Mouse (Mus musculus) fibroblast of lung, adult 2 months (primary cell): ENCODE measurements around the gene Fhit.
"Not testable (repeated sequence)": the region's sequence is repeated elsewhere in the genome, so short reads cannot be mapped to it uniquely, and the experiment has no call there.

Experiments used
- DNase-seq: peaks from one replicate; pipeline ENCODE4 v3.0.0-alpha.2; 2011; ENCODE audit warnings: low read depth

Gene Fhit

DNA sequence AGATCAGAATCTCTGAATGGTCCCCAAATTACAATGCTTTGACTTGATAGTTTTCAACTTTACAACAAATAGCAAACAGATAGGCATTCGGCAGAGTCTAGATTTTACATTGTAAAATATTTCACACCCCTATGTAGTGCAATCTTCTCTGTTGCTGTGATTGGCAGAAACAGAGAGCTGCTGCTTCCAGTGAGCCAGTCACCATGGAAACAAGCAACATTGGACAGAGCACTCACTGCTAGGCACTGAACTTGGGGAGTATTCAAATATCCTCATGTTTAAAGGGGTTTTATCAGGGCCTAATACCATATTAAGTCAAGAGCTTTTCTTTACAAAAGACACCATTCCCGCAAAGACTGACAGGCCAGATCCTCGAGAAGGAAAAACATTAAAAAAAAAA, 1187.4 kb downstream of the Fhit start:
- DNase-seq: no peak

DNA sequence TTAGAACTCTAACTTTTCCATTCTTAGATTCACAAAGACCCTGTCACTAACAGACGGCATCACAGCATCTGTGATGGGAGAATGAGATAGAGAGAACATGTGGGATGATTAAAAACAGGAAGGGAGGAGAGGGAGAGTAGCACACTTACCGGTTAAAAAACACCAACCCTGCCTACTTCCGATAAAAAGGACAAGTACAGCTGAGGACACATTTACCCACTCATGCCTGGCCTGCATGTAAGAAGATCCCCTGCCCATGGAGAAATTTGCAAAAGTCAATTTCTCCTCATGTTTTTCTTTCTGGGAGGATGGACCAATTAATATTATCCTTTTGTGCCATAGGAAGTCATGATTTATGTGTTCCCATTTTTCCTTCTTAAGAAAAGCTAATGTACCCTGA, 1198.0 kb downstream of the Fhit start:
- DNase-seq: no peak

DNA sequence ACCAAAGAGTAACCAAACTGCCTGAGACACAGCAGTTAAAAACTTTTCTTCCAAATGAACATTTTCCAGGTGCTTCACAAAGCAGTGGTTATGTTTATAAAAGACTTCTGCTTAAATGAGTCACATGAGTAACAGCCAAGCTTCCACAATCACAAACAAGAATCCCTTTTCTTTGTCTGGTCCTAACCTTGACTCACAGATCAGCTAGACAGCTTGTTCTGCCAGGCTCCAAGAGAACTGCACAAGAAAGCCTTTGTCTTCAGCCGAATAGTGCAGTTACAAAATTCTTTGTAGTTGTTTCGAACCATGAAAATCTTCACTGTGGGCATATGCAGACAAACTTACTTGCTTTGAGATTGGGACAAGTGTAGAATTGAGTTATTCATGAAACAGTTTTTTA, 1201.4 kb downstream of the Fhit start:
- peak; percentile 85 for DNase-seq

DNA sequence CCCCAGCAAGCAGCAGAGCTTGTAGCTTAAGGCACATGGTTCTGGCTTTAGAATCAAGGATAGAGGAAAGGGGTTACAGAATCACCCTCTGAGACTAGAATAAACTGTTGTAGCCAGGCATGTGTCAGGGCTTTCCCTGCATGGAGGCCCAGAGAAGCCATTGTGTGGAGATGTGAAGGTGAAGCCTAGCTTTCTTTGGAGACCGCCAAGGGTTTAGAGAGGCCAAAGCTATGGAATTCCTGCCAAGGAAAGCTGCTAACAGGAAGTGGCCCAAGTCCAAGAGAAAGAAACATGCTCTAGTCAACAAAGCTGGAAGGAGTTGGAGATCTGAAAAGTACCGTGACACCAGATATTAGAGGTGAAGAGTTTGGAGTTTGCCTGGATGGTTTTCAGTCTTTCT, 1262.3 kb downstream of the Fhit start:
- no peak for DNase-seq

DNA sequence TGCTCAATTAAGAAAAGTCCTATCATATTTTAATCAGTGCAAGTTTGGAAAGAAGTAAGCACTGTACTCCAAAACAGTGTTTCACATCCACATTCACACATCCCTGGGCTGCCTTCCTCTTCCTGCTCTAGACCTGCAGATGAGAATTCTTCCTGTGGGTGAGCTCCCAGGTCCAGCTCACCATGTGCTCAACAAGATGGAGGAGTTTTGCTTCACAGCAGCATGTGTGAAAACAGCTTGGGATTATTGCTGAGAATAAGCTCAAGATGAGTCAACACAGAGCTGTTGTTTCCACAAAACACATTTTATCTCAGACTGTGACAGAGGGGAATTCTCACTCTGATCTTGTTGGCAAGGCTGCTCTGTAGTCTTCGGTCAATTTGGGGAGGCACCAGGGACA, 1265.3 kb downstream of the Fhit start:
- no peak for DNase-seq

DNA sequence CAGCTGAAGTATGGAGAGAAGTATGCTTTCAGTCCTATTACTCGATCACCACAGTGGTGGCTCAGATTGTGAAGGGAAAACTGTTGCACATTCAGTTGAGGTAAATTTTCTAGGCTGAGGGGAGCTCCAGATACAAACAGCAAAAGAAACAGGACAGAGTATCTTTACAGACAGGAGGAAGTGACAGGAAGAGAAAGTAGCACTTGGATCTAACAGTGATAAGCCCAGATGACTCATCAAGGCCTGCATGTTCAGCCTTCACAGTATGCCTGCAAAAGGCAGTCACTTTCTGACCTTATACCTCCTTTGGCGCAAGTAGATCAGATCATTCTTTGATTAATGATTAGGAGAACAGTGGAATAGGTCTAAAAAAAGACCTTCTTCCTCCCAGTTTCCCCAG, 1309.8 kb downstream of the Fhit start:
- no peak for DNase-seq

DNA sequence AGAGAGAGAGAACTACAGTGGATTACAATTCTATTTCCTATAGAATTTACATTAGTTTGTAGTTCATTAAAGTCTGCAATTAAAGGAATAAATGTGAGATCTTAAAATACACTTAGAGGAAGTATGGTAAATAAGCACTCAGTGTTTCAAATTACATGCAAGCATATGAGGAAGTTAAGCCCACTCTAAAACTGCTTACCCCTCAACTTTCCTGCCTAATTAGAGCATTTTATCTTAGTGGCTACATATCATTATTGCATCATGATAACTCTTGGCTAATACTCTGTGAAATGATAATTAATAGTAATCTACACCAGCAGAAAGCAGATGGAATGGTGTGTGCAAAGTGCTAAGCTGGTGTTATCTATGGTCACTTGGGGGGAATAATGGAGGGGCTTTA, 1329.5 kb downstream of the Fhit start:
- no peak for DNase-seq

DNA sequence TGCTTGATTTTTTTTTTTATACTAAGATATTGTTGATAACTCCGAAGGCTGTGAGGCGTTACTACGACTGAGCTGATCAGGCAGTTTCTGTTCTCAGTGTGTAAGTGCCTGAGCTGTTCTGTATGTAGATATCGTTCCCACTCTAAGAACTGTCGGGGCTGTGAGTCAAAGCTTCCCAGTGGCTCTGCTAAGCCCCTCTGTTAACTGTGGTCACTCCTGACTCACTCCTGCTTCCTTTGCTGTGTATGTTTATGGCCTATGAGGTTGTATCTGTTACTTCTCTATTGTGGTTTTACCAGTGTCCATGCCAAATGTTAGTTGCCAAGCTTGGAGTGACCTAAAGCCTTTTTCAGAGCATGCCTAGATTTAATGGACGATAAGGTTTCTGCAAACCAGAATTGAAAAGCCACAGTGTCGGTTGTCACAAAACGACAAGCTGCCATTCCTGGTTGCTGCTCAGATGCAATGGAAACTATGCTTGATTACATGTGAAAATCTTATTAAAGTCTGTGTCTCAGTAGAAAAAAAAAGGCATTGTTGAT, 1333.1 kb downstream of the Fhit start:
- not testable (repeated sequence) for DNase-seq

DNA sequence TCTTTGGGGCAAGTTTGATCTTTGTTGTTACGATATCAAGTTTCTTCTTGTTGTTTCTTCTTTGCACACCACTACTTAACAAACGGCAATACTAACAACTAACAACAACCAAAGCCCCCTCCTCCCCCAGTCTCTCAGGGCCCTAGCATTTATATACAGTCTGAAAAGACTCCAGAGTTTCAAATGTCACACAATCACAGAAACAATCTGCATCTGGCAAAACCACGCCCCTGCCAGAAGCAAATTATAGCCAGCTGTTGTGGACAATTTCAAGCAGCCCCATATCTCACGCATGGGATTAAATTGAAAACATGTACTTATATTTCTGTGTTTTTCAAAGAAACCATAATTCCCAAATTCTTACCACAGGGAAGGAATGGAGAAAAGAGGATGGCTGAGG, 1345.9 kb downstream of the Fhit start:
- DNase-seq: no peak

DNA sequence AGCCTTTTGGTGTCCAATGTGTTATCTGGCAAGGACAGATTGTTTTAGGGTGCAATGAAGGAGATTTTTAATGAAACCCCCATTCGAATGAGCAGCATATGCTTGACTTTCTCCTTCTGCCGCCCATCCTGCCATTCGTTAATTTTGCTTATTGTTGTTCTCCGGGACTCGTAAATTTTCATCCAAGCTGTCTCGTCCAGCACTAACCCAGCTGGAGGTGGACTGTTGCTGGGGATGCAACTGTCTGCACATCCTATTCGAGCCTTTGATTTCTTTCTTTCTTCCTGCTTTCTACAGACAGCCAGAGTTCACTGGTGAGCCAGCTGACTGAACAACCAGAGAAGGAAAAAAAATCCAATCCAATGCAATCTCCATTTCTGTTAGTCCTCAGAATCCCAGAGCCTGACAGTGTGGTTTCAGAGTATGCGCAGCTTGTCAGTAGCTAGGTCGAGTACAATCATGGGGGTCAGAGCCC, 1350.0 kb downstream of the Fhit start:
- no peak for DNase-seq

DNA sequence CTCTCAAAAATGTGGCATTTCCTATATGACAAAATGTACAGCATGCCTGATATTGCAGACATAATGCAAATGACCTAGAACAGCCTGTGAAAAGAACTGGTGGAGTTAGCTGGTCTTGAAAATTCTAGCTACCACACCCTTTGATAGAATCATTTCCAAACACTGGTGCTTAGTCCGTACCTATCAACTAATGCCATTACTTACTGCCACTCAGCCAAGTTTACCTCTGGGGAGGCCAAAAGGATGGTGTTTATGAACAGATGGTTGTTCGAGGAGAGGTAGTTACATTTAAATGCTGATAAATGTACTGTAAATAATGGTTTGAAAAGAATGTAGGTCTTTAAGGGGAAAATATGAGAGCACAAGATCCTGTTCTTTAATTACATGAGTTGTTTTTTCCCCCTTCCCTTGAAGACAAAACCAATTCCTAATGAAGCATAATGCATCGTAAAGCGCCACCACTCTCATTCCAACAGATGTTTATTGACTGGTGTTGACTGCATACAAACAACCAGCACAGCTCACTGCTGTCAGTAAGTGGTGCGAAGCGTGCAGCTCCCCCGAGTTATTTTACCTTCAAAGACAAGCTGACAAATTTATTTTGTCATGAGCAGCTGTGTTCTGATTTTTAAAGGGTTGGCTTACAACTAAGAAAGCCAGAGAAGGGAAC, 1350.5 kb downstream of the Fhit start:
- DNase-seq: no peak

DNA sequence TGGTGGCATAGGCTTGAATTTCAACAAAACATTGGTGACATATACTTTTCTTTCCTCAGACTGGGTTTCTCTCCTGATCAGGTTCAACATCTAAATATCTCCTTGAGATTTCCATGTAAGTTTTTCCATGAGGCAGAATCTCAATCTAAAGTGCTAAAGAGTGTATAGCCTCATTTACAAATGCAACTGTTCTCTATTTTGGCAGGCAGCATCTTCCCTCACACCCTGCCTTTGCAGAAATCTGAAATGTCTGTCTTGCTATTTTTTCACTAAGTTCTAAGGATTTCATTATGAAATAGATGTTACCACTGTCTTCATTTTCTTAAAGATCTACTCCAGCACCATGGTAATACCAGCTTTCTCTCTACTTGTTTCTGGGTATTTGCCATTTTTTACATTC, 1368.4 kb downstream of the Fhit start:
- DNase-seq: no peak

DNA sequence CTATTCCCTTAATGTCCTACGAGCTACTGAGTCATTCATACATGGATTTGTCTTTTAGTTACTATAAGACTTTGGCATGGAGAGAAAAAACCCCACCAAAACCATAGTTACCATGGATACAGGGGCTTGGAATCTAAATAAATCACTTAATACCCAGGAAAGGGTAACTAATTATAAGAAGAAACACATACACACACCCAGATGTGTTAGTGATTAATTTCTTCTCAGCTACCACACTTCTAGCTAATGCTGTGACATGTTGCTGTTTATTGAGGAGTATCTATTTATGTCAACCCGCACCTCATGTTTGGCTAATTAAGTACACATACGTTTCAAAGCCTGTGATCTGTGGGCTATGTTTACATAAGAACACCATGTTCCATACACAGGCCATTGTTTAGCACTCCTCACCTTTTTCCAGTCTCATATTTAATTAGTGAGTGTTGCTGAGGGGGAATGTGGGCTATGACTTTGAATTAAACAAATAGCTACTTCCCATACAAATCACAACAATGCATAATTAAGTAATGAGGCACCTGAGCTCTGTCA, 1373.4 kb downstream of the Fhit start:
- no peak for DNase-seq

DNA sequence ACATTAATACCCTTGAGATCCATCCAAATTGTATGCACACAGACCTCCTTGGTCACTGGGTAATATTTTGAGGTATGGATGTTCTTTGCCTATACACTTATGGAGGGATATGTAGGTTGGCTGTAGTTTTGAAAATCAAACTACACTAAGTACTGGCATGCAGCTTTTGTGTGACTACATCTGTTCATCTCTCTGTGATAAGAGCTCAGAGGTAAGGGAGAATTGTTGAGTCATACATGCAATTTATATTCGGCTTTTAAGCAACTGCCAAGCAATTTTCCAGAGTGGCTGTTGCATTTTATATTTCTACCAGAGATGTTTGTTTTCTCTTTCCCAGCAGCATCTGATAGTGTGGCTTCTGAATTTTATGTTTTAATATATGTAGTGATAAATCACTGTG, 1374.4 kb downstream of the Fhit start:
- DNase-seq: no peak

DNA sequence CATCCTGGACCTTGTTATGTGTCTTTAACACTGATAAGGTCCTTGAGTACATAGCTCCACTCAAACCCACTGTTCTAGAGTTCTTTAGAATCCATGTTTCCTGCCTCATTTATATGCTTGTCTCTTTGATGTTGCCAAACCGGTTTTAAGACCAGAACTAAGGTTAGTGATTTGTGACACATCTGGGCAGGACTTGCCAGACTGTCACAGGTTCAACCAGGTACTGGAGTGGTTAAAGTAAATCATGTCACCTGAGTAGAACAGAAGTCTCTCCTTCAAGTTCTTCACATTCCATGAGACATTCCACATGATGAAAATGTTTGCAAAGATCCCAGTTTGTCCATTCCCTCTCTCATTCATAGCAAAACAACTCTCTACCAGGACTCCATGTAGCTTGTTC, 1376.0 kb downstream of the Fhit start:
- no peak for DNase-seq

DNA sequence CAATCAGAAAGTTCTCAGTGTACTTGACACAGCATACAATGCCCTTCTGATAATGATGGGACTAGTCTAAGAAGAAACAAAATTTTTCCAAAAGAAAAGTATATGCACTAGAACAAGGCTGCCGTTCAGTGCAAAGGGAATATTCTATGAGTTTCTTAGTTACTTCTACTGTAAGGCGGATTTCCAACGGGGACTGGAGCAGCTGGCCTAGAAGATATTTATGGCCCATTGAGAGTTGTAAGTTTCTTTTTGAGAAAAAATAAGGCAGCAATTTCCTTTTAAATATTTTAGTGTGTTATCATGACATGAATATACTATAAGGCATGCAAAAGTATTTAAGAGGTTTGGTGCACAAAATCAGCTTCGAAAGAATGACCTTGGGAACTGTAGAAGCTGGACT, 1410.5 kb downstream of the Fhit start:
- DNase-seq: no peak

DNA sequence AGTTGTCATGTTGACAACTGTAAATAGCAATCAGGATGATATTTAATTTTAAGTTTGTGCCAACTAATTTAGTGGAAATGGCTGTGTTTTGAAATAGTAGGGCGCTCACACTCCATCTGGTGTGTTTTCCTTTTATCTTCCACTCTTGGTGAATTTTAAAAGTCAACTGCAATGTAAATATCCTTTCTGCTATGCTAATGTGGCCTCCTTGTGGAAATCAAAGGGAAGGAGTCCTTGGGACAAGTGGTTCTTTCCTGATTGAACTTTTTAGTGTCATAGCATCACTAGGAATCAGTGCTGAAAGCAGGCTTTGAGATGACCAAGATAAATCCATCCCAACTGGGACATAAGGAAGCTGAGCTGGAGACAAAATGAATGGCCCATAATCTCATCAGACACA, 1413.1 kb downstream of the Fhit start:
- DNase-seq: no peak

DNA sequence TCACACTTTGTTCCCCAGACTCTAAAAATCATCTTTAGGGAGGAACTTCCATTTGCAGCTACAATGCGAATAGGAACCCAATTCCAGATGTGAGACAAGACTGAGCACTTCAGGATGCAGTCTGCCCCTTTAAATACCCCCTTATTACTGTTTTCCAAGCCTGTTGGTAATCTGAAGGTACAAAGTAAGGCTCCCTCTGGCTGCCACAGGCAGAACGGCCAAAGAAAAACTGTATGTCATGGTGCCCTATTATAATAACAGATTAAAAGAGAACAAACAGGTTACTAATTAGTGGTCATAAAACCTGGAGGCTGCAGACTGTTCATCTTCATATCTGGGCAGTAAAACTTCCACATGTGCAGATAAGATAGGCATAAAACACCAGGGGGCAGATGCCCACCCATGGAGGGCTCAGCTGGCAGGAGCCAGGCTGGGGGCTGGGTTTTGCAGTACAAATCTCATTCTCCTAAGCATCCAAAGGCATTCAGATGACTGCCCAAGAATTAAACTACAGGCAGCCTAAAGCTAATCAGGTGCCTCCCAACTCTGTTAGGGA, 1439.8 kb downstream of the Fhit start:
- DNase-seq: no peak

DNA sequence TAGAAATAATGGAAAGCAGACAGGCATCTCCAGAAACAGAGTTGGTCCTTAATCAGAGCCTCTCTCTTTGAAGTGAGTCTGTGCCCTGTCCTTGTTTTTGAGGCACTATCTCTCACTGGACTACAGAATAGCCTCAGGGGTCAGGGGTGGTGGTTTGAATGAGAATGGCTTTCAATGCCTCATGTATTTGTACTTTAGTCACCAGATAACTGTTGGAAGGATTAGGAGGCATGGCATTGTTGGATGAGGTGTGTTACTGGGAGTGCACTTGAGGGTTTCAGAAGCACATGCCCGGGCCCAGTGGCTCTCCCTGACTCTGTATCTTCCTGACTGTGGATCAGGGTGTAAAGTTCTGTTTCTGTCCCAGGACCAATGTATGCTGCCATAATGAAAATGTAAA, 1463.2 kb downstream of the Fhit start:
- no peak for DNase-seq

DNA sequence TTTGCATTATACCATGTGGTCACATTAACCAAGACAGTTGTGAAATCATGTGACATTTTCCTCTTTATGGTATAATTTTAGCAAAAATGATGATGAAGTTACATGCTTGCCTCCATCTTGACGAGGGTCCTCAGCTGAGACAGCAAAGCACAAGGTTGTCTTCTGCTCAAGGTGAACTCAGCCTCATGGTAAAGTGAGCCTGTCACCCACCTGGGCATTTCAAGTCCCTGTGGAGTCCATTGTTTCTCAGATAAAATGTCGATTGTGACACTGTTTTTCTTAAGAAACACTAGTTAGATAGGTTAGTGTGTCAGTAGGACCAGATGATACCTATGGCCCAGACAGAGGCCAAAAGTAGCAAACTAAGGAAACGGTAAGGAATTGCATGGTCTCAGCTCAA, 1464.7 kb downstream of the Fhit start:
- no peak for DNase-seq

DNA sequence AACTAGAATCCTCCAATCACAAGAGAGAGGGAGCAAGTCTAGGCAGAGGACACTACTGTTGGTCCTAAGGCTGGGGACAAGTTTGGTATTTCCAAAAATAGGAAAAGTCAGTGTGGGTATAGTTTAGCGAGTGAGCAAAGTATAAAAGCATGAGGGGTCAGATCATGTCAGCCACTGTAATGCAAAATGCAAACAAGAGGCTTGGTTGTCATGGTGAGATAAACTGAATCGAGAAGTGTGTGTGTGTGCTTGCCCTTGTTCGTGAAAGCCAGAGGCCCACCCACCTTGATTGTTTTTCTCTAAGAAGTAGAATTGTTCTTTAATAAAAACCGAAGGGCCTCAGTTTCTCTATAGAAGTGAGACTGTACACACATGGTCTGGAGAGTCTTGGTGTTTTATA, 1465.8 kb downstream of the Fhit start:
- no peak for DNase-seq

DNA sequence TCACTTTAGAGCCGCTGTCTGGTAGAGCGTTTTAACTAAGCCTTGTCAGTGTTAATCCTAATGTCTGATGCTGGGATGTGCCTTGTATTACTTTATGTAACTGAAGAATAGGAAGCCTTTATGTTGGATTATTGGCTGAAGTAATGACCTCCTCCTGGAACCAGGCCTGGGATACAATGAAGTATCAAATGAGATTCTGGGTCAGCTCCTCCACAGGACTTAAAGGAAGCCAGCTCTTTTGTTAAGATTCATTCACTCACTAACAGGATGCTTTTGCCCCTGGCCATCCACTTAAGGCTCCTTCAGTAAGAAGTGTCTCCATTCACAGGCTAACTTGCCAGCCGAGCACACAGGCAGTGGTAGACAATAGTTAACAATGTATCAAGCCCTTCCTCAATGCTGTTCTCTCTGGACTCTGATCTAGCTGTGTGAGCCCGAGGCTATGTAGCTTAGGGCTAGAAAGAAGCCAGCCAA, 1466.6 kb downstream of the Fhit start:
- DNase-seq: no peak

DNA sequence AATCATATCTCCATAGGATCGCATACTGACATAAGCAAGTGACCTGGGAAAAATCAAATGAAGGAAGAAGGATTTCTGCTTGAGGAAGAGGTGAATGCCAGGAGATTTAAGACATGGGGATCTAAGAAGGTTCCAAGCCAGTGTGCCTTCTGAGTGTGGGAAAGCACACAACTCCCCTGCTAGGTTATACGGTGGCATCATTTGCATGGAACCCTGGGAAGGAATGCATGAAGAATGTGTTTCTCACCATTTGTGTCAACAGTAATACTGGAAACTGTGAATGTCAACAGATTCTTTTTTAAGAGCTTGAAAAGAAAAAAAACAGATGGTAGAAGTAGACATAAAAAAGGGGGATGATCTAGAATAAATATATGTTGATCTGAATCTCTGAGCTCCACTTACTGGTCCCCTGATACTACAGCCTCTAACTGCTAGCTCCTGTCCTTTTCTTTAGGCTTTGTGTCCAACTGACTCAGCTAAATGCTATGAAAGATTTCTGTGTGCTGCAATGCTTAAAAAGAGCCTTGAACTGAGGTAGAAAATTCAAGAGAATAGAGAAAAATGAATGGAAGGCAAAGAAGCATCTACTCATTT, 1473.1 kb downstream of the Fhit start:
- no peak for DNase-seq
